Mouse (Mus musculus) brain, embryonic 14.5 days (tissue): ENCODE results near the gene Rspry1.

ENCODE experiments used
- CTCF ChIP-seq: fragments of 200-500 bp; IDR thresholded peaks from 2 replicates; pipeline ENCODE4 v1.5.1; 2012; ENCODE audit warnings: inconsistent platforms, mild to moderate bottlenecking, moderate library complexity, borderline replicate concordance; ENCODE audit not compliant: insufficient read depth, insufficient read length; ENCODE audit errors: extremely low read depth
- POLR2A ChIP-seq: fragments of 200-500 bp; IDR thresholded peaks from 2 replicates; pipeline ENCODE4 v1.6.1; 2012; ENCODE audit warnings: mild to moderate bottlenecking, inconsistent platforms, borderline replicate concordance; ENCODE audit not compliant: poor library complexity, insufficient read depth, insufficient read length, severe bottlenecking; ENCODE audit errors: extremely low read depth

- TF ChIP-seq CTCF (no peak), POLR2A (no peak)
Observed at GRCm38 (mm10) chr8:94602471-94603131, 864 bp downstream of the Rspry1 start.
